Mouse (Mus musculus) spleen, adult 2 months (tissue): ENCODE measurements around the gene Mbip. TPM values are rescaled to one million over a fixed set of nuclear protein-coding genes. Genes with fewer than 3 reads are reported as not detected.

Experiments
- DNase-seq, 2 experiments: peaks; one replicate each; pipeline versions ENCODE4 v3.0.0 to v3.0.0-alpha.2; 2012 to 2021; ENCODE audit warnings: low spot score in 2 of 2, low read depth in 1 of 2
- H3K27ac ChIP-seq: fragments of 200-500 bp; 2 replicates; pipeline ENCODE4 v1.5.1; 2012; ENCODE audit warnings: low read length, inconsistent platforms; ENCODE audit not compliant: insufficient read depth
- H3K27me3 ChIP-seq: fragments of 200-500 bp; 2 replicates; pipeline ENCODE4 v1.6.1; 2012; ENCODE audit warnings: mild to moderate bottlenecking, moderate library complexity, low read length, inconsistent platforms; ENCODE audit not compliant: control insufficient read depth, insufficient read depth
- H3K36me3 ChIP-seq: fragments of 200-500 bp; 2 replicates; pipeline ENCODE4 v1.6.1; 2012; ENCODE audit warnings: mild to moderate bottlenecking, low read length, inconsistent platforms; ENCODE audit not compliant: control insufficient read depth, insufficient read depth
- H3K4me1 ChIP-seq: fragments of 200-500 bp; 2 replicates; pipeline ENCODE4 v1.6.1; 2011; ENCODE audit warnings: inconsistent platforms; ENCODE audit not compliant: control insufficient read depth, insufficient read depth, insufficient read length
- H3K4me3 ChIP-seq: fragments of 200-500 bp; 2 replicates; pipeline ENCODE4 v1.5.1; 2011; ENCODE audit warnings: mild to moderate bottlenecking, inconsistent platforms; ENCODE audit not compliant: insufficient read depth, insufficient read length; ENCODE audit errors: extremely low read depth
- CTCF ChIP-seq: fragments of 200-500 bp; IDR thresholded peaks from 2 replicates; pipeline ENCODE4 v1.5.1; 2011; ENCODE audit warnings: mild to moderate bottlenecking, inconsistent platforms; ENCODE audit not compliant: insufficient read depth, insufficient read length, insufficient replicate concordance; ENCODE audit errors: extremely low read depth
- POLR2A ChIP-seq: fragments of 200-500 bp; IDR thresholded peaks from 2 replicates; pipeline ENCODE4 v1.6.1; 2011; ENCODE audit warnings: low read depth, low read length, inconsistent platforms
- WGBS: fragments of 180-500 bp; shearing (Covaris S2); methylation state at CpG from one replicate; pipeline ENCODE4 v1.1.7; 2018; 5-methylcytosine and 5-hydroxymethylcytosine counted together
- polyA plus RNA-seq: library from polyadenylated mRNA; depleted of rRNA; stranded (reverse); fragments of >200 nt; gene quantifications from 2 replicates; pipeline ENCODE4 v1.2.3, GENCODE M21; 2012

The Mbip gene
- polyA plus RNA-seq, 1 experiment, result 5.0 TPM

DNA sequence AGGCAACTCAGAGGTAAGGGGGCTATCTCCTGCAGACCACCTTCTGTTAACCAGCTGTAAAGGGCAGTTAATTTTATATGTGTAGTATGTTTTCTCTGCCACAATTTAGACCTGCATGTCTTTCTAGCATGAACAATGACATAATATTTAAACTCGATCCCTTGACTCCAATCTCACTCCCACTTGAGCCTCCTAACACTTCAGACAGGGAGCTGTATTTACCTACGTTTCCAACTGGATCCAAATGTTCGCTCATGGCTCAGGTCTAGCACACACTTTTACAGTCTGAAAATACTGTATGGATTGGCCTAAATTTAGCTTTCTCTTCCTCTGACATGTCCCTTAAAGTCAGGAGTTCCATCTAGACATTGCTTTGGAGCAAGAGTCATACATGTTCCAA, 13.2 kb downstream of the Mbip start:
- no peaks in the 10 kb centered on the region for H3K4me1 ChIP-seq
- no peak for DNase-seq
- no peak overlapping the region for H3K27ac ChIP-seq
- TF ChIP-seq CTCF, result no peak
- 97% methylated on average over 3 of the region's 3 CpGs for WGBS
- no peaks in the 10 kb centered on the region for H3K27me3 ChIP-seq
- no peak overlapping the region for H3K4me3 ChIP-seq
- peaks cover 40% of the 10 kb centered on the region for H3K36me3 ChIP-seq

DNA sequence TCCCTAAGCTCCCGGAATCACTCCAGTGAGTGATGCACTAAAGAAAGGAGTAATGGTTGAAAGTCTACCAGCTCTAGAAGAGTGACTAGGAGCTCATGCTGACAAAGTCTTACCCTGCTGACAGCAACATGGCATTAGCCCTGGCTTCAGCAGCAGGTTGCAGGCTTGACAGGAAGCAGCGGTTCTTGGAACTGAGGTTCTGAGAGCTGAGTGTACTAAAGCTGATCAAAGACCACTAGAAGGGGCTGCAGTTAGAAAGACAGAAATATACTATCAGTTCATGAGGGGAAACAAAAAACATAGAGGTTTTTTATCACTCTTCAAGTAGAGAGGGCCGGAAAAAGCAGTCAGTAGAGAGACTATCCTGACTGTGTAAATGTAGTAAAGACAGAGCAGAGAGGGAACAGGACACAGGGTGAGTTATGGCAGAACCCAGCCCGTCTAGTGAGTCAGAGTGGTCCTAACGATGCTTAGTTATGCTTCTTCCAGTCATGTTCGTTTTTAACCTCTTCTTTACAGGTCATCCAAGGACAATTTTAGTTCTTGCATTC, 18.2 kb downstream of the Mbip start:
- 91% methylated on average over 6 of the region's 6 CpGs for WGBS
- peaks cover 25% of the 10 kb centered on the region for H3K36me3 ChIP-seq
- no peak for TF ChIP-seq CTCF
- TF ChIP-seq POLR2A, result no peak
- no peak overlapping the region for H3K27ac ChIP-seq
- H3K4me1 ChIP-seq, result no peaks in the 10 kb centered on the region
- DNase-seq, result no peak
- no peak overlapping the region for H3K4me3 ChIP-seq
- no peaks in the 10 kb centered on the region for H3K27me3 ChIP-seq

DNA sequence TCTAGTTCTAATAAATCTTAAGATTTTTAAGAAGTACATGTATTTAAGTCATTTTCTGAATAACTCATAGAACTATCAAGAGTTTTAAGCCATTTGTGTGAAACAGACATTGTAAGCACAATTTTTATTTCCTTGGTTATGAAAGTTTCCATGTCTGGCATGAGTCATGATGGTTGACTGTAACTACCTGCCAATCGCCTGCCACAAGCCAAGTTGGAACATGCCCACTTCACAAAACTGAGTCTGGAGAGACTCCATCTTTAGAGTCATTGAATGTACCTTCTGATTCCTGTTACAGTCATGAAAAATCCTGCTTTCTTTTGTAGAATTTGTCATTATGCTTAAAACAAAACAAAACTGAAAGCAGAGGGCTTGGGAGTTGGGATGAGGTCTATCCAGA, 19.8 kb downstream of the Mbip start:
- Histone ChIP-seq H3K27me3 (no peaks in the 10 kb centered on the region), H3K27ac (no peak overlapping the region), H3K4me3 (no peak overlapping the region), H3K36me3 (peaks cover 19% of the 10 kb centered on the region), H3K4me1 (no peaks in the 10 kb centered on the region)
- DNase-seq, result no peak
- 89% methylated on average over 1 of the region's 1 CpGs for WGBS
- no peak for TF ChIP-seq CTCF
- no peak for TF ChIP-seq POLR2A

DNA sequence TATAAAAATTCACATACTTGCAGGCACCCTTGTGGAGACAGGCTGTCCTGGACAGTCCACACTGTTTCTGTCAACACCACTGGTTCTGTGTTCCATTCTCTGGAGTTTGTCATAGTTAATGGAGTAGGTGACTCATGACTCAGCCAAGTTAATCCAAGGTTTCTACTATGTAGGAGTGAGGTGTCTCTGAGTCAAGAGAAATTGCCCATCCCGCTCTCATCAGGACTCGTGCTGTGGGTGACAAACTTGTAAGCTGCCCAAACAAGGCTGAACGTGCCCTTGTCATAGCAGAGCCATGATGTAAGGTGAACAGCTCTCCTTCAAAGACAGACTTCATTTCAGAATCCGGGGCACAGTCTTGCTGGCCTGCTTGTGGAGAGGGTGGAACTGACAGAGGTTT, 26.8 kb downstream of the Mbip start:
- no peaks in the 10 kb centered on the region for H3K36me3 ChIP-seq
- H3K27ac ChIP-seq, result no peak overlapping the region
- whole genome bisulfite sequencing, result 91% methylated on average over 4 of the region's 4 CpGs
- no peaks in the 10 kb centered on the region for H3K27me3 ChIP-seq
- no peak for DNase-seq
- H3K4me1 ChIP-seq, result no peaks in the 10 kb centered on the region
- H3K4me3 ChIP-seq, result no peak overlapping the region
- TF ChIP-seq CTCF (no peak), POLR2A (no peak)

DNA sequence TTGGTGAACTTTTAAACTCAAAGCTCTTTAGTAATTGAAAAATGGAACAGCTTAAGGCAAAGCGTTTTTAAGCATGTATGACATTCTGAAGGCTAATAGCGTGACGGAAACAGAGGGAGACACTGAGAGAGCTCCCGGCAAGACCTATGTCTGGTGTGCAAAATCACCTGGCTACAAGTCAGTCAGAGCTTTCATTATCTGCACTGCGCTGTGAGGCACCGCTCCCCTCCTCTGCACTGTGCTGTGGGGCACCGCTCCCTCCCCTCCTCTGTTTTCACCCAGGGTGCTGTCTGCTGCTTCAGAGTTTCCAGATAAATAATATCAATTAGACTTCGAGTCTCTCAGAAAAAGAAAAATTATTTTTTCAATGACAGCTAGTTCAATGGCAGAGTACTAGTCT, 27.6 kb downstream of the Mbip start:
- no peak for DNase-seq
- no peak overlapping the region for H3K4me3 ChIP-seq
- no peak for TF ChIP-seq POLR2A
- no peak for TF ChIP-seq CTCF
- H3K27me3 ChIP-seq, result no peaks in the 10 kb centered on the region
- no peak overlapping the region for H3K27ac ChIP-seq
- no peaks in the 10 kb centered on the region for H3K4me1 ChIP-seq
- WGBS, result 84% methylated on average over 8 of the region's 8 CpGs
- no peaks in the 10 kb centered on the region for H3K36me3 ChIP-seq

DNA sequence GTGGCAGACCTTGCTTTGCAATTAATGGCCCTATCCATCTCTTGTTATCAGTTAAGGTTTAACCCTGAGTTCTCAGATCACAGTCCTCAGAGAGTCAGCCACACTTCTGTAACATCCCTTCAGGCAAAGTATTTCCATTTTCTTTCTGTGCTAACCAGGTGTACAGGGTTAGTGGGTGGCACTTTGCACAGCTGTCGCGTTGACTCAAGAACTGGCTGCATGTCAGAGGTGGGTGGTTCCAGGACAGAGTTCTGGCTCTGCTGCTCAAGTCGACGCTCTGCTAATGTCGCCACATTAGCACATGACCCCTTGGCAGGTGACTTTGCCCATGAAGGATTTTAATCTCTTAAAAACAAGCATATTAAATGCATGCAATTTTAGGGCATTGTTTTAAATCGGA, 39.9 kb downstream of the Mbip start:
- TF ChIP-seq POLR2A (no peak), CTCF (no peak)
- H3K4me3 ChIP-seq, result no peak overlapping the region
- no peak for DNase-seq

DNA sequence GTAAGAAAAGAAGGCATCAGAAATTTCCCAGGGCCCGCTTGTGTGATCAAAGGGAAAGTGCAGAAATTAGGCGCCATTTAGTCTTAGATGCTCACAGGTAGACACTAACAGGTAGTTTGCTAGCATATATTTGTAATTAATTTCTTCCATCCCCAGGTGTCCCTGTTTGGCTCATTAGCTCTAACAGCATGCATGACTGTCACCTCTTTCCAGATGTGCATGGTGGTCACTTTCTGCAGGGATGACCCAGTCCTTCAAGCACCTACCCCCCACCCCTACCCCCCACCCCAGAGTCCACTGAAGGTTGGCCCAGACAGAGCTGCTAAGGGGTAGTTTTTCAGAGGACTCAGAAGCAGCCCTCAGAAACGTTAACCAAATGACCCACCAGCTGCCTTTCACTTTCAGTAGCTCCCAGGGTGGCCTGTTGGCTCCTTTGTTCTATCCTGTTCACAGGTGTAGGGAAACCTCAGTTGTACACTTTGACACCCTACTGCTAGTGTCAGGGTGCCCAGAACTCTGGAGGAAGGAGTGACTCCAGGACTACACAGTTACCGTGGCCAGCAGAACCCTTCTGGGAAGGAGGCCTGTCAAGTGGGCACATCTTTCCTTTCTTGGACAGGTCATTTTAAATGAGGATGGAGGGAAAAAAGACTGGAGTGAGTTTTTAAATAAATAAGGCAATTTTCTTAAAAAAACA, 43.2 kb downstream of the Mbip start:
- WGBS, result 49% methylated on average over 4 of the region's 4 CpGs
- no peaks in the 10 kb centered on the region for H3K4me1 ChIP-seq
- H3K4me3 ChIP-seq, result no peak overlapping the region
- no peaks in the 10 kb centered on the region for H3K36me3 ChIP-seq
- no peak for TF ChIP-seq POLR2A
- no peak for TF ChIP-seq CTCF
- H3K27ac ChIP-seq, result no peak overlapping the region
- DNase-seq, result no peak
- no peaks in the 10 kb centered on the region; the same call in 1 of the 2 replicates for H3K27me3 ChIP-seq

More for the DNA sequence above, 39.9 kb downstream of the Mbip start:
- no peaks in the 10 kb centered on the region for H3K4me1 ChIP-seq
- H3K27ac ChIP-seq, result no peak overlapping the region
- H3K36me3 ChIP-seq, result no peaks in the 10 kb centered on the region
- H3K27me3 ChIP-seq, result no peaks in the 10 kb centered on the region
- 80% methylated on average over 6 of the region's 6 CpGs for WGBS
